Mouse (Mus musculus) kidney, adult 2 months (tissue): ENCODE results near the gene Psmb10.

ENCODE experiments used
- CTCF ChIP-seq: fragments of 200-500 bp; conservative IDR thresholded peaks from 2 replicates; pipeline ENCODE4 v1.5.1; 2011; ENCODE audit warnings: low read depth, mild to moderate bottlenecking, control low read depth, low read length, moderate library complexity, mixed read lengths; ENCODE audit not compliant: insufficient read depth, insufficient read length
- POLR2A ChIP-seq: fragments of 200-500 bp; IDR thresholded peaks from one replicate; pipeline ENCODE4 v1.6.1; 2011; ENCODE audit warnings: low read depth, low read length, control low read depth

- TF ChIP-seq CTCF (no peak), POLR2A (no peak)
Observed at GRCm38 (mm10) chr8:105919390-105919789, 18.9 kb downstream of the Psmb10 start.
